Mouse (Mus musculus) midbrain, postnatal 0 days (tissue): ENCODE measurements around the gene Ak4. TPM values are rescaled to one million over a fixed set of nuclear protein-coding genes. Genes with fewer than 3 reads are reported as not detected.

ENCODE experiments used
- ATAC-seq: fragments of 200-750 bp; cut with Nextera tagmentation; 2 replicates; pipeline ENCODE4 v1.8.0; 2017; ENCODE audit warnings: moderate number of reproducible peaks, mild to moderate bottlenecking, moderate TSS enrichment, moderate library complexity; ENCODE audit not compliant: low FRiP score
- DNase-seq: peaks from one replicate; pipeline ENCODE4 v3.0.0-alpha.2; 2015; ENCODE audit warnings: low spot score
- H3K27ac ChIP-seq: fragments of 300-500 bp; sonication (generic); 2 replicates; pipeline ENCODE4 v1.5.1; 2014; ENCODE audit warnings: low read depth, mild to moderate bottlenecking, low read length, mixed read lengths
- H3K27me3 ChIP-seq: fragments of 300-500 bp; sonication (generic); 2 replicates; pipeline ENCODE4 v1.6.1; 2014; ENCODE audit warnings: low read length, control low read depth, mixed read lengths; ENCODE audit not compliant: insufficient read depth
- H3K36me3 ChIP-seq: fragments of 300-500 bp; sonication (generic); 2 replicates; pipeline ENCODE4 v1.6.1; 2014; ENCODE audit warnings: low read length, control low read depth, mixed read lengths; ENCODE audit not compliant: insufficient read depth
- H3K4me1 ChIP-seq: fragments of 300-500 bp; sonication (generic); 2 replicates; pipeline ENCODE4 v1.6.1; 2014; ENCODE audit warnings: mild to moderate bottlenecking, control low read depth, antibody characterized with exemption, low read length, mixed read lengths; ENCODE audit not compliant: insufficient read depth
- H3K4me2 ChIP-seq: fragments of 300-500 bp; sonication (generic); 2 replicates; pipeline ENCODE4 v1.6.1; 2014; ENCODE audit warnings: low read depth, mild to moderate bottlenecking, low read length, mixed read lengths; ENCODE audit not compliant: poor library complexity, severe bottlenecking
- H3K4me3 ChIP-seq: fragments of 300-500 bp; sonication (generic); 2 replicates; pipeline ENCODE4 v1.5.1; 2014; ENCODE audit warnings: low read depth, mild to moderate bottlenecking, low read length, moderate library complexity
- H3K9ac ChIP-seq: fragments of 300-500 bp; sonication (generic); replicated peaks from 2 replicates; pipeline ENCODE4 v1.6.1; 2014; ENCODE audit warnings: mild to moderate bottlenecking, low read length, moderate library complexity, mixed read lengths; ENCODE audit not compliant: poor library complexity, severe bottlenecking
- H3K9me3 ChIP-seq: fragments of 300-500 bp; sonication (generic); 2 replicates; pipeline ENCODE4 v1.6.1; 2016; ENCODE audit warnings: low read length, control low read depth
- CTCF ChIP-seq: IDR thresholded peaks from 2 replicates; pipeline ENCODE4 v1.5.1; 2016; ENCODE audit warnings: antibody characterized with exemption, mild to moderate bottlenecking
- WGBS: fragments of 180-500 bp; shearing (Covaris S2); extraction: QIAGEN DNeasy Blood & Tissue Kit; methylation state at CpG from one replicate; pipeline ENCODE4 v1.1.7; 2014; 5-methylcytosine and 5-hydroxymethylcytosine counted together
- polyA plus RNA-seq: library from polyadenylated mRNA; unstranded; fragments of >200 nt; fragmentation: Nextera tagmentation; extraction: Ambion mirVana; gene quantifications from 2 replicates; pipeline ENCODE4 v1.2.1, GENCODE M21; 2015
- total RNA-seq: library from RNA; depleted of rRNA; stranded (reverse); fragments of >200 nt; gene quantifications from 2 replicates; pipeline ENCODE4 v1.2.3, GENCODE M21; 2014

Ak4 gene
- total and polyA plus RNA-seq, 2 experiments from 2014 or later = 5.0 to 11.8 TPM

DNA sequence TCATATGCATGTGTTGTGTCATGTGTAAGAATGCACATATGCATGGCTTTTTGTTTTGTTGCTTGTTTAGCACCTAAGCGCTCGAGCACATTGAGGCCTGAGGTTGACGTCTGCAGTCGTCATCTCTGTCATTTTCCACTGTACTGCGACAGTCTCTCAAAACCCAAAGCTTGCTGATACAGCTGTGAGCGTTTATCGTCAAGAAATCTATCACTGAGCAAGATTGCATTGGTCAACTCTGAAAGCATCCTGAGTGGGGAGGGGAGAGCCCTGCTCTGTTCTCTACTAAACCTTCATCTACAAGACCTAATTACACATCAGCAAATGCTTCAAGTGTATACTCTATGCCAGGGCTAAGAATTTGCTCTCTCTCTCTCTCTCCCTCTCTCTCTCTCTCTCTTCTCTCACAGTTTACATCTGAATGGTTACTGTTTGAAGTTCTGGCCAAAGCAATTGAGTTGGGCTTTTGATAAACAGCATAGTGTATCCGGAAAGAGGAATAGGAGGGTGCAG, 24.0 kb upstream of the Ak4 start:
- 87% methylated on average over 8 of the region's 8 CpGs for WGBS
- no peak for TF ChIP-seq CTCF

DNA sequence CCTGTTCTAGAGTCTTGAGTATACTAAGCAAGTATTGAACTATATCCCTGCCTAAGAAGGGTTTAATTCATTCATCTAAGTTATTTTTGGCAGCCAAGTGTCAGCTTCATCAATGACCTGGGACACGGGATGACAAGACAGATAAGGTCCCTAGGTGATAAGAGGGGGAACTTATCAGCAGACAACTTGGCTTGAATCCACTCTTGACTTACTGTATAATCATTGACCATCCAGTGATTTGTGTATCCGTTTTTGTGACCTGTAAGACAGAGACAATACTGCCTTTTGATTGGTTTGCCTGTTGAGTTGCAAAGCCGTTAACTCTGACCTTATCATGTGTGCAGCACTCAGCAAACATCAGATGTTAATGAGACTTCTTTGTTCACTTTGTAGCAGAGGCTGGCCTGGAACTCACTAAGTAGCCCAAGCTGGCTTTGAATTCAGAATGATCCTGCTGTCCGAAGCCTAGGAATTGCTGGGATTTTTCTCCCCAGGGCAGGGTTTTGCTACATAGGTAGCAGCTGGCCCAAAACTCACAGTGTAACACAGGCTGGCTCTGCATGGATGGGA, 19.0 kb upstream of the Ak4 start:
- no peak overlapping the region for H3K4me2 ChIP-seq
- H3K4me1 ChIP-seq = no peaks in the 10 kb centered on the region
- 86% methylated on average over 4 of the region's 4 CpGs for WGBS
- no peaks in the 10 kb centered on the region for H3K27me3 ChIP-seq
- H3K4me3 ChIP-seq = no peak overlapping the region
- DNase-seq = no peak
- no peaks in the 10 kb centered on the region for H3K9me3 ChIP-seq
- no peak for TF ChIP-seq CTCF
- H3K9ac ChIP-seq = no peak overlapping the region
- no peak for ATAC-seq
- H3K36me3 ChIP-seq = no peaks in the 10 kb centered on the region
- H3K27ac ChIP-seq = no peak overlapping the region

More for the DNA sequence above, 24.0 kb upstream of the Ak4 start:
- Histone ChIP-seq H3K27me3 (no peaks in the 10 kb centered on the region), H3K9ac (no peak overlapping the region), H3K27ac (no peak overlapping the region), H3K36me3 (no peaks in the 10 kb centered on the region), H3K9me3 (no peaks in the 10 kb centered on the region), H3K4me2 (no peak overlapping the region), H3K4me1 (no peaks in the 10 kb centered on the region), H3K4me3 (no peak overlapping the region)
- DNase-seq (no peak), ATAC-seq (no peak)

DNA sequence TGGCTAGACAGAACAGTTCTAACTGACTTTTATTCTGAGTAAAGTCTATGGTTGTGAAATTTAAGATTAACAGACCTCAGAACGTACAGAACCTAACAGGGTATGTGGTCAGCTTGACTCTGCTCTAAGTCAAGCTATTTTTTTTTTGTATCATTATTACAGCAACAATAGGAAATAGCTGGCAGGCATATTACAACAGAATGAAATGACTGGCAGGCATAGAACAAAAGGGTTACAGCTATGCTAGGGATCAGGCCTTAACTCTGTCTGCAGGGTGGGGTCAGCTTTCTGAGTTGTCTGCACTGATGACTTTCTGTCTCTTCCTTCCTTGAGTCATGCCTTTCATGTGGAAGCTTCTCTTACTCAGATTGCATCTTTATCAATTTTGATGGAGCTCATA, 17.1 kb upstream of the Ak4 start:
- no peaks in the 10 kb centered on the region for H3K9me3 ChIP-seq
- WGBS = 86% methylated on average over 1 of the region's 1 CpGs
- H3K36me3 ChIP-seq = no peaks in the 10 kb centered on the region
- TF ChIP-seq CTCF = no peak
- no peak overlapping the region for H3K4me2 ChIP-seq
- H3K27me3 ChIP-seq = no peaks in the 10 kb centered on the region
- no peak overlapping the region for H3K4me3 ChIP-seq
- DNase-seq = no peak
- H3K4me1 ChIP-seq = no peaks in the 10 kb centered on the region
- no peak overlapping the region for H3K27ac ChIP-seq
- H3K9ac ChIP-seq = no peak overlapping the region
- ATAC-seq = no peak

- H3K36me3 ChIP-seq = no peaks in the 10 kb centered on the region
- H3K9ac ChIP-seq = no peak overlapping the region
- no peak for TF ChIP-seq CTCF
- ATAC-seq (no peak), DNase-seq (no peak)
- no peaks in the 10 kb centered on the region for H3K9me3 ChIP-seq
- H3K4me1 ChIP-seq = no peaks in the 10 kb centered on the region
- no peaks in the 10 kb centered on the region for H3K27me3 ChIP-seq
- no peak overlapping the region for H3K4me3 ChIP-seq
- no peak overlapping the region for H3K27ac ChIP-seq
- WGBS = 73% methylated on average over 3 of the region's 3 CpGs
- H3K4me2 ChIP-seq = no peak overlapping the region
Measured at GRCm38 (mm10) chr4:101404863-101405262, 14.2 kb upstream of the Ak4 start.

DNA sequence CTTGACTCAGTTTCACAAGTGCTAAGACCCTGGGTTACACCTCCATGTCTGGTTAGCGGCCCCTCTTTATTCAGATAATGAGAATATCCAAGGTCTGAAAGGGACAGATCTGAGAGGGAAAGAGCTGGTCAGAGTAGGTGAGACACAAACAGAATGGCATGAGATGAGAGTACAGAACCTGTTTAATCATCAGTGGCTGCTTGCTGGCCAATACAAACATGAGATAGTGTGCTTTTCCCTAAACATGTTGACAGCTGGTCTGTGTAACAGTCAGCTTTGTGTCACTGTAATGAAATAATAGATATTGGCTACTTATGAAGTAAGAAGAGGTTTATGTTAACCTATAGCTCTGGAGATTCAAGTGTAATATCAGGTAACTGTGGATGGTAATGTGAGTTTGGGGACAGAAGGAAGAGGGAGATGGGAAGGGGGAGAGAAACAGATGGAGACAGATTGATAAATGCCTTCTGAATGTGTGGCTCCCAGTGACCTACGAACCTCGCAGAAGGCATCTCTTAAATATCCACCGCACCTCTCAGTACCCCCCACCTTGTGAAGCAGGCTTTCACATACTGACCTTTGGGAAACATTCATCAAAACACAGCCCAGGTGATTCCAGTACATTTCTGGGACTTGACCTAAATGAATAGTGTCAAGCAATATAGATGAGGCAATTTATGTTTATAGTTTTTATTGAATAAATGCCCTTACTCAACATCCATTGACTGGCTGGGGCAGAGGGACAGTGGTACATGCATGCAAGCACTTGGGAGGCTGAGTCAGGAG, 12.5 kb upstream of the Ak4 start:
- Histone ChIP-seq H3K9ac (no peak overlapping the region), H3K27ac (no peak overlapping the region), H3K9me3 (no peaks in the 10 kb centered on the region), H3K27me3 (no peaks in the 10 kb centered on the region), H3K36me3 (no peaks in the 10 kb centered on the region), H3K4me3 (no peak overlapping the region), H3K4me1 (no peaks in the 10 kb centered on the region), H3K4me2 (no peak overlapping the region)
- no peak for ATAC-seq
- WGBS = 98% methylated on average over 4 of the region's 4 CpGs
- TF ChIP-seq CTCF = no peak
- DNase-seq = no peak

DNA sequence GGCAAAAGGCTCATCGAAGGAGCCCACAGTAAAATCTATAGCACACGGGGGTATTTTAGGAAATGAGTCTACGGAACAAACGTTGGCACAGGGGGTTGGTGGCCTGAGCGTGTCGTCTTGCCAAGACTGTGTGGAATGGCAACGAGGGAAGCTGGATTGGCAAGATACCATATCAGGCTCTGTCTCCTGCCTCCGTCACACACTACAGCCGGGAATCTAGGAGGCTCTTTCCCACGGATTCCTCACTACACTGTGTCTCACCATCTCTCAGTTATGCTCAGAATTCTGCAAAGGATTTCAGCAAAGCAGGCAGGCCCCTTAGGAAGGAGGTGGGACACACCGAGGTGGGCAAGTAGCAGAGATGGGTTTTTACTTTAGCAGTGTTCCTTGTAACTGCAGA, 2.1 kb upstream of the Ak4 start:
- Histone ChIP-seq H3K4me2 (no peak overlapping the region), H3K9ac (no peak overlapping the region), H3K36me3 (no peaks in the 10 kb centered on the region), H3K4me1 (0 out of 2 replicates have a peak, but pooled peaks cover 5% of the 10 kb centered on the region), H3K4me3 (no peak overlapping the region), H3K27ac (no peak overlapping the region), H3K9me3 (no peaks in the 10 kb centered on the region), H3K27me3 (no peaks in the 10 kb centered on the region)
- ATAC-seq (no peak), DNase-seq (no peak)
- TF ChIP-seq CTCF = no peak
- WGBS = 82% methylated on average over 11 of the region's 11 CpGs
